Mouse (Mus musculus) embryonic facial prominence, embryonic 10.5 days (tissue): ENCODE data around the gene Olfr250. TPM values are rescaled to one million over a fixed set of nuclear protein-coding genes. Genes with fewer than 3 reads are reported as not detected.
"Not testable (repeated sequence)": the region's sequence is repeated elsewhere in the genome, so short reads cannot be mapped to it uniquely, and the experiment has no call there.

ENCODE experiments used
- DNase-seq: peaks from one replicate; pipeline ENCODE4 v3.0.0-alpha.2; 2017; ENCODE audit warnings: low spot score
- H3K27ac ChIP-seq: fragments of 300-500 bp; sonication (generic); replicated peaks from 2 replicates; pipeline ENCODE4 v1.5.1; 2016; ENCODE audit warnings: mild to moderate bottlenecking
- H3K27me3 ChIP-seq: fragments of 300-500 bp; sonication (generic); replicated peaks from 2 replicates; pipeline ENCODE4 v1.6.1; 2016; ENCODE audit warnings: low read depth, mild to moderate bottlenecking; ENCODE audit not compliant: poor library complexity, severe bottlenecking
- H3K36me3 ChIP-seq: fragments of 300-500 bp; sonication (generic); replicated peaks from 2 replicates; pipeline ENCODE4 v1.6.1; 2016; ENCODE audit warnings: mild to moderate bottlenecking, moderate library complexity
- H3K4me1 ChIP-seq: fragments of 300-500 bp; sonication (generic); 2 replicates; pipeline ENCODE4 v1.6.1; 2016
- H3K4me3 ChIP-seq: fragments of 300-500 bp; sonication (generic); 2 replicates; pipeline ENCODE4 v1.5.1; 2016; ENCODE audit warnings: mild to moderate bottlenecking, moderate library complexity
- H3K9me3 ChIP-seq: fragments of 300-500 bp; sonication (generic); 2 replicates; pipeline ENCODE4 v1.6.1; 2016; ENCODE audit warnings: mild to moderate bottlenecking
- WGBS: fragments of 180-500 bp; shearing (Covaris S2); methylation state at CpG from one replicate; pipeline ENCODE4 v1.1.7; 2016; 5-methylcytosine and 5-hydroxymethylcytosine counted together
- polyA plus RNA-seq: library from polyadenylated mRNA; unstranded; fragments of >200 nt; fragmentation: Nextera tagmentation; extraction: Ambion mirVana; gene quantifications from 2 replicates; pipeline ENCODE4 v1.2.1, GENCODE M21; 2016

Olfr250 gene
- not detected in 2 replicates for polyA plus RNA-seq

- H3K4me3 ChIP-seq: no peak within 1 kb of the TSS
- 95% methylated on average over 2 of the region's 2 CpGs for WGBS
- H3K9me3 ChIP-seq: no peaks in the 10 kb centered on the region
- no peak for DNase-seq
- no peaks in the 10 kb centered on the region for H3K27me3 ChIP-seq
- H3K27ac ChIP-seq: no peak within 1 kb of the TSS
- H3K4me1 ChIP-seq: no peaks in the 10 kb centered on the region
- H3K36me3 ChIP-seq: no peaks in the 10 kb centered on the region
These were observed at the start of gene Olfr250 for GRCm38 (mm10) chr9:38366596-38366995. Gene Olfr250 (plus strand): TSS chr9:38366896.

GRCm38 (mm10) chr9:38328760-38329159 lies 37.9 kb upstream of the Olfr250 start, which contains the start of gene Olfr25:
Gene Olfr25 (plus strand): TSS chr9:38329060.
- no peaks in the 10 kb centered on the region for H3K9me3 ChIP-seq
- no peaks in the 10 kb centered on the region for H3K27me3 ChIP-seq
- H3K4me3 ChIP-seq: no peak within 1 kb of the TSS
- no peaks in the 10 kb centered on the region for H3K4me1 ChIP-seq
- no peaks in the 10 kb centered on the region for H3K36me3 ChIP-seq
- DNase-seq: no peak
- 81% methylated on average over 3 of the region's 3 CpGs for WGBS
- H3K27ac ChIP-seq: no peak within 1 kb of the TSS

GRCm38 (mm10) chr9:38348111-38348510 lies 18.6 kb upstream of the Olfr250 start, which contains the start of gene Olfr898:
Gene Olfr898 (plus strand): TSS chr9:38348411.
- no peak for DNase-seq
- no peaks in the 10 kb centered on the region for H3K27me3 ChIP-seq
- H3K4me3 ChIP-seq: no peak within 1 kb of the TSS
- H3K36me3 ChIP-seq: no peaks in the 10 kb centered on the region
- H3K4me1 ChIP-seq: no peaks in the 10 kb centered on the region
- H3K27ac ChIP-seq: no peak within 1 kb of the TSS
- no peaks in the 10 kb centered on the region for H3K9me3 ChIP-seq
- WGBS: 97% methylated on average over 4 of the region's 4 CpGs

GRCm38 (mm10) chr9:38376786-38377185 lies 10.1 kb downstream of the Olfr250 start, which contains the start of gene Olfr251:
Gene Olfr251 (plus strand): TSS chr9:38377086.
- Histone ChIP-seq H3K27ac (no peak within 1 kb of the TSS), H3K36me3 (no peaks in the 10 kb centered on the region), H3K4me1 (no peaks in the 10 kb centered on the region), H3K9me3 (no peaks in the 10 kb centered on the region), H3K4me3 (no peak within 1 kb of the TSS), H3K27me3 (no peaks in the 10 kb centered on the region)
- WGBS: 77% methylated on average over 2 of the region's 2 CpGs
- no peak for DNase-seq

GRCm38 (mm10) chr9:38401398-38401797 lies 34.7 kb downstream of the Olfr250 start, which contains the start of gene Olfr147:
Gene Olfr147 (plus strand): TSS chr9:38401698.
- DNase-seq: no peak
- WGBS: 92% methylated on average over 1 of the region's 1 CpGs
- no peaks in the 10 kb centered on the region for H3K4me1 ChIP-seq
- H3K4me3 ChIP-seq: no peak within 1 kb of the TSS
- no peaks in the 10 kb centered on the region for H3K9me3 ChIP-seq
- H3K36me3 ChIP-seq: no peaks in the 10 kb centered on the region
- H3K27me3 ChIP-seq: no peaks in the 10 kb centered on the region
- H3K27ac ChIP-seq: no peak within 1 kb of the TSS

GRCm38 (mm10) chr9:38407502-38407901 lies 40.8 kb downstream of the Olfr250 start:
- not testable (repeated sequence) for H3K27me3 ChIP-seq, H3K9me3 ChIP-seq, H3K36me3 ChIP-seq, DNase-seq, H3K27ac ChIP-seq, H3K4me3 ChIP-seq, H3K4me1 ChIP-seq
- WGBS: 94% methylated on average over 3 of the region's 3 CpGs

- DNase-seq: peak; percentile 54
- WGBS: 93% methylated on average over 14 of the region's 14 CpGs
These were observed 46.8 kb downstream of the Olfr250 start for GRCm38 (mm10) chr9:38413502-38413901.

More at GRCm38 (mm10) chr9:38413502-38413901, 46.8 kb downstream of the Olfr250 start:
- H3K27ac ChIP-seq, H3K27me3 ChIP-seq, H3K4me1 ChIP-seq, H3K36me3 ChIP-seq, H3K9me3 ChIP-seq, H3K4me3 ChIP-seq: not testable (repeated sequence)

Other genes with a start within 250 kb of the Olfr250 start
- gene Olfr890, start 224.4 kb upstream of the Olfr250 start, polyA plus RNA-seq: not detected in 2 replicates
- gene Olfr891, start 186.1 kb upstream of the Olfr250 start, polyA plus RNA-seq: not detected in 2 replicates
- not detected in 2 replicates for gene Olfr893, start 158.5 kb upstream of the Olfr250 start, polyA plus RNA-seq
- not detected in 2 replicates for gene Olfr894, start 148.8 kb upstream of the Olfr250 start, polyA plus RNA-seq
- not detected in 2 replicates for gene Olfr143, start 114.1 kb upstream of the Olfr250 start, polyA plus RNA-seq
- not detected in 2 replicates for gene Olfr895, start 99.0 kb upstream of the Olfr250 start, polyA plus RNA-seq
- gene Olfr896-ps1, start 75.8 kb upstream of the Olfr250 start, polyA plus RNA-seq: not detected in 2 replicates
- gene Olfr25, start 37.8 kb upstream of the Olfr250 start, polyA plus RNA-seq: not detected in 2 replicates
- gene Olfr898, start 18.5 kb upstream of the Olfr250 start, polyA plus RNA-seq: not detected in 2 replicates
- gene Olfr251, start 10.2 kb downstream of the Olfr250 start, polyA plus RNA-seq: not detected in 2 replicates
- not detected in 2 replicates for gene Olfr147, start 34.8 kb downstream of the Olfr250 start, polyA plus RNA-seq
- gene Olfr901, start 62.6 kb downstream of the Olfr250 start, polyA plus RNA-seq: not detected in 2 replicates
- gene Olfr902, start 80.8 kb downstream of the Olfr250 start, polyA plus RNA-seq: not detected in 2 replicates
- gene Olfr904, start 96.2 kb downstream of the Olfr250 start, polyA plus RNA-seq: not detected in 2 replicates
- not detected in 2 replicates for gene Olfr905, start 104.2 kb downstream of the Olfr250 start, polyA plus RNA-seq
- not detected in 2 replicates for gene Olfr906, start 120.2 kb downstream of the Olfr250 start, polyA plus RNA-seq
- gene Olfr907, start 128.9 kb downstream of the Olfr250 start, polyA plus RNA-seq: not detected in 2 replicates
- gene Olfr911-ps1, start 154.7 kb downstream of the Olfr250 start, polyA plus RNA-seq: not detected in 2 replicates
- not detected in 2 replicates for gene Olfr910, start 171.0 kb downstream of the Olfr250 start, polyA plus RNA-seq
- gene Olfr912, start 213.3 kb downstream of the Olfr250 start, polyA plus RNA-seq: not detected in 2 replicates
- gene Olfr913, start 225.9 kb downstream of the Olfr250 start, polyA plus RNA-seq: not detected in 2 replicates
- gene Olfr914, start 238.2 kb downstream of the Olfr250 start, polyA plus RNA-seq: not detected in 2 replicates